Mouse (Mus musculus) testis, adult 2 months (tissue): ENCODE results near the gene Stk38. TPM values are rescaled to one million over a fixed set of nuclear protein-coding genes. Genes with fewer than 3 reads are reported as not detected.
"Not testable (repeated sequence)": the region's sequence is repeated elsewhere in the genome, so short reads cannot be mapped to it uniquely, and the experiment has no call there.

ENCODE experiments used
- H3K27ac ChIP-seq: fragments of 200-500 bp; 2 replicates; pipeline ENCODE4 v1.5.1; 2012; ENCODE audit warnings: low read depth, low read length; ENCODE audit not compliant: control insufficient read depth, insufficient read depth
- H3K27me3 ChIP-seq: fragments of 200-500 bp; 2 replicates; pipeline ENCODE4 v1.6.1; 2012; ENCODE audit warnings: mild to moderate bottlenecking, low read length, moderate library complexity; ENCODE audit not compliant: control insufficient read depth, insufficient read depth
- H3K36me3 ChIP-seq: fragments of 200-500 bp; 2 replicates; pipeline ENCODE4 v1.6.1; 2012; ENCODE audit warnings: mild to moderate bottlenecking, low read length; ENCODE audit not compliant: control insufficient read depth, insufficient read depth
- H3K4me1 ChIP-seq: fragments of 200-500 bp; 2 replicates; pipeline ENCODE4 v1.6.1; 2012; ENCODE audit warnings: low read length; ENCODE audit not compliant: control insufficient read depth, insufficient read depth
- H3K4me3 ChIP-seq: fragments of 200-500 bp; 2 replicates; pipeline ENCODE4 v1.5.1; 2012; ENCODE audit warnings: low read depth, mild to moderate bottlenecking, low read length, moderate library complexity, mixed read lengths; ENCODE audit not compliant: control insufficient read depth
- CTCF ChIP-seq: fragments of 200-500 bp; IDR thresholded peaks from 2 replicates; pipeline ENCODE4 v1.5.1; 2012; ENCODE audit warnings: low read depth, mild to moderate bottlenecking, inconsistent platforms, low read length, moderate library complexity; ENCODE audit not compliant: control insufficient read depth, insufficient read depth, insufficient replicate concordance
- POLR2A ChIP-seq: fragments of 200-500 bp; IDR thresholded peaks from 2 replicates; pipeline ENCODE4 v1.6.1; 2012; ENCODE audit warnings: low read depth, mild to moderate bottlenecking, inconsistent platforms, low read length, moderate library complexity; ENCODE audit not compliant: control insufficient read depth
- polyA plus RNA-seq: library from polyadenylated mRNA; depleted of rRNA; stranded (reverse); fragments of >200 nt; gene quantifications from 2 replicates; pipeline ENCODE4 v1.2.3, GENCODE M21; 2012

The Stk38 gene
- polyA plus RNA-seq, 1 experiment = 43.7 TPM

DNA sequence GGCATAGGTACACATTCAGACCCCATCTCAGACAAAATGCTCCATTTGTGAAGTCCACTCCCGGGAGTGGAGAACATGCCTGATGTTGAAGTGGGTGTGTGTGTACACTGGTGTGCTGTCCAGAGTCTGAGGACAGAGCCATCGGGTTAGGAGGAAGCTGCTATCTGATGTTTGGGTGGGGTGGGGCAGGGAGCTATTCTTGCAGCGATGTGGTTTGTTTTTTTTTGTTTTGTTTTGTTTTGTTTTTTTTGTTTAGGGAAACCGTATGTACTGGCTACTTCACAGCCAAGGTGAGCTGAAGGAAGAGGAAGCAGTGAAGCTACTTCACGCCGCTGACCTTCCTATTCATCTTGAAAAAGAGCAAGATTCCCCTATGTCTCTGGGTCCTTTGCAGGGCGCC, 983 bp downstream of the Stk38 start:
- Histone ChIP-seq H3K27me3 (no peaks in the 10 kb centered on the region), H3K36me3 (no peaks in the 10 kb centered on the region), H3K4me3 (peak overlapping the region; percentile 88), H3K27ac (peak overlapping the region; percentile 83), H3K4me1 (peaks cover 3% of the 10 kb centered on the region; the same call in 1 of the 2 replicates)
- no peak for TF ChIP-seq POLR2A
- no peak for TF ChIP-seq CTCF

DNA sequence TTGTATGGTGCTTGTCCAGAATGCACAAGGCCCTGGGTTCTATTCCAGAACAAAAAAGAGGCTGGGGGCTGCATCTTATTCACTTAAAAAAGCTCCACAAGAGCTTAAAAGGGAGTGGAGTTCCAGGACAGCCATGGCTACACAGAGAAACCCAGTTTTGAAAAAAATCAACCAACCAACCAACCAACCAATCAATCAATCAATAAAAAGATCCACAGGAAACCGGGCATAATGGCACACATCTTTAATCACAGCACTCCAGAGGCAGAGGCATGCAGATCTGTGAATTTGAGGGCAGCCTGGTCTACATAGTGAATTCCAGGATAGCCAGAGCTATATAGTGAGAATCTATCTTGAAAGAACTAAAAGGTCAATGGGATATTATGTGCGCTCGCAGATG, 2.8 kb downstream of the Stk38 start:
- no peak overlapping the region for H3K4me3 ChIP-seq
- H3K27ac ChIP-seq = no peak overlapping the region
- TF ChIP-seq CTCF = no peak
- TF ChIP-seq POLR2A = no peak
- H3K4me1 ChIP-seq = peaks cover 3% of the 10 kb centered on the region; the same call in 1 of the 2 replicates
- H3K36me3 ChIP-seq = no peaks in the 10 kb centered on the region
- no peaks in the 10 kb centered on the region for H3K27me3 ChIP-seq

- peaks cover 3% of the 10 kb centered on the region; the same call in 1 of the 2 replicates for H3K4me1 ChIP-seq
- H3K27ac ChIP-seq = no peak overlapping the region
- H3K27me3 ChIP-seq = no peaks in the 10 kb centered on the region
- TF ChIP-seq POLR2A = no peak
- TF ChIP-seq CTCF = no peak
- peaks cover 2% of the 10 kb centered on the region for H3K36me3 ChIP-seq
- H3K4me3 ChIP-seq = no peak overlapping the region
Measured at GRCm38 (mm10) chr17:29003740-29004139, 4.1 kb downstream of the Stk38 start.

DNA sequence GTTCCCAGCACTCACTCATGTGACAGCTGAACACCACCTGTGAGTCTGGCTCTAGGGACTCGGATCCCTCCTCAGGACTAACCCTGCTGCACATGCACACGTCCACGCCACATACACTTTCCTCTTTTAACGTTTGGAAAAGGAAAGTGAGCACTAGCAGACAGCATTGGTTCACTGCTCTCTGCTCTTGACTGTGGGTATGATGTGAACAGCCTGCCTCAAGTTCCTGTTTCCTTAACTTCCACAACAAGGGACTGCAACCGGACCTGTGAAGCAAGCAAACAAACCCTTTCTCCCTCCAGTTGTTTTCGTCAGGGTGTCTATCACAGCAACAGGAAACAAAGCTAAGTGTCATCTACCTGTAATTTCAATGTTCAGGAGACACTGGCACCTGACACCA, 7.3 kb downstream of the Stk38 start:
- Histone ChIP-seq H3K4me1 (no peaks in the 10 kb centered on the region), H3K27ac (no peak overlapping the region), H3K27me3 (no peaks in the 10 kb centered on the region), H3K4me3 (no peak overlapping the region), H3K36me3 (peaks cover 2% of the 10 kb centered on the region)
- TF ChIP-seq CTCF (no peak), POLR2A (no peak)

- no peak overlapping the region for H3K27ac ChIP-seq
- H3K4me1 ChIP-seq = no peaks in the 10 kb centered on the region
- TF ChIP-seq CTCF (no peak), POLR2A (no peak)
- no peak overlapping the region for H3K4me3 ChIP-seq
- no peaks in the 10 kb centered on the region for H3K27me3 ChIP-seq
- H3K36me3 ChIP-seq = peaks cover 2% of the 10 kb centered on the region
Measured at GRCm38 (mm10) chr17:28994615-28995014, 13.2 kb downstream of the Stk38 start.

GRCm38 (mm10) chr17:28993004-28993403, 14.8 kb downstream of the Stk38 start:
- not testable (repeated sequence) for H3K27ac ChIP-seq, H3K27me3 ChIP-seq, H3K36me3 ChIP-seq, H3K4me1 ChIP-seq, H3K4me3 ChIP-seq

DNA sequence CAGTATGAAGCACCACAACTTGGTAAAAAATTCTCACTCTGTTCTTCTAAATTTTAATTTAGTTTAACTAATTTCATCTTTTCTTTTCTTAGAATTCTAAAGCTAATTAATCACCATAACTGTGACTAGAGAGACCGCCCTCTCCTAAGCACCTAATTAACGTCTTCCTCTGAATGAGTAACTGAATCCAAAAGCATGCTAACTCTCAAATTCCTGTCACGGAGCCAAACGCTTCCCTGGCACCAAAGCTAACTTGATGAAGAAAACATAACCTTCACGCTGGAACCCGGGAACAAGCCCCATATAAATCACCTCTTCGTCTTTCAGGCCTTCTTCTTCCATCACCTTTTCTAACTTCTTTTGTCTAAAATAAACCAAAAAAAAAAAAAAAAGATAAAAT, 15.7 kb downstream of the Stk38 start:
- H3K27ac ChIP-seq = no peak overlapping the region
- no peak for TF ChIP-seq POLR2A
- no peak for TF ChIP-seq CTCF
- no peaks in the 10 kb centered on the region for H3K4me1 ChIP-seq
- no peaks in the 10 kb centered on the region for H3K27me3 ChIP-seq
- no peak overlapping the region for H3K4me3 ChIP-seq
- H3K36me3 ChIP-seq = peaks cover 2% of the 10 kb centered on the region

DNA sequence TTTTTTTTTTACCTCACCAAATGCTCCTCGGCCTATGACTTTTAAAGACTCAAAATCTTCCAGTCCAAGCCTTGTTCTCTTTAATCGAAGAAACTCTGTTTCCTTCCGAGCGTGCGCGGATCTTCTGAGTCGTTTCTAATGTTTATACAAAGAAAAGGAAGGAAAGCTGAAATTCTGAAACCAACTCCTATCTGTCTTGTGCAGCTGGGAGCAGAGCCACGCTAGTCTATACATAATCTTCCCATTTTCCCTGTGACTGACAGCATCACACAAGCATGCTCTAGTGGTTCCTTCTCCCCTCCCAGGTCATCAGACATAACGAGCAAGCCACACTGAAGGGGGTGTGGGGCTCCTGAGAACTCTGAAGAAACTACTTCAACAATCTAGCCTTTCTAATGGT, 16.5 kb downstream of the Stk38 start:
- no peak overlapping the region for H3K27ac ChIP-seq
- TF ChIP-seq CTCF = no peak
- no peak for TF ChIP-seq POLR2A
- H3K36me3 ChIP-seq = peaks cover 2% of the 10 kb centered on the region
- no peaks in the 10 kb centered on the region for H3K4me1 ChIP-seq
- no peak overlapping the region for H3K4me3 ChIP-seq
- H3K27me3 ChIP-seq = no peaks in the 10 kb centered on the region

DNA sequence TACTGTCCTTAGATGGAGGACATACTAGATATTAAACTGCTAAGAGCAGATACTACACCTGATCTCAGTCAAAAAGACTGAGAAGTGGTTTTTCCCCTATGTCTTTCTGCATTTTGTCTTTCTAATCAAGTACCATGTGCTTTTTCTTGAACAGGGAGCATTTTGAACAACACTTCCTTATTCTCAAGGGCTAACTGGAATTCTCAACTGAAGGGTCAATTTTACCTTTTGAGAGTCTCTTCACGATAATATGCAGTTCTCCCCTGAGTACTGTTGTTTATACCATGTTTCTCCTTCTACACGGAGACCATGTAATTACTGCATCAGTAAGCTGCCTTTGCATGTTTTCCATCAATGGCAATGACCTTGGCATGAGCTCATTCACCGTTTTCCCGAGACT, 17.7 kb downstream of the Stk38 start:
- Histone ChIP-seq H3K27ac (no peak overlapping the region), H3K36me3 (peaks cover 2% of the 10 kb centered on the region), H3K4me3 (no peak overlapping the region), H3K27me3 (no peaks in the 10 kb centered on the region), H3K4me1 (no peaks in the 10 kb centered on the region)
- TF ChIP-seq POLR2A (no peak), CTCF (no peak)
